Mouse (Mus musculus): Measurements from ENCODE around the gene Nop14. TPM values are rescaled to one million over a fixed set of nuclear protein-coding genes. Genes with fewer than 3 reads are reported as not detected.

The Nop14 gene
- polyA plus RNA-seq, 1 experiment from 2014 or later, result 22.7 TPM

- H3K36me3 ChIP-seq (ENCODE audit: control insufficient read depth, insufficient read depth, low read length), result peaks cover 72% of the 10 kb centered on the region
- H3K4me2 ChIP-seq (ENCODE audit: low read depth, low read length), result peak within 1 kb of the TSS; percentile 70
- no peaks in the 10 kb centered on the region for H3K9me3 ChIP-seq (ENCODE audit: control insufficient read depth, low read length)
- DNase-seq (ENCODE audit: low spot score), result peak; percentile 94
- peak; percentile 93 for ATAC-seq (ENCODE audit: low read depth)
- H3K4me1 ChIP-seq (ENCODE audit: control insufficient read depth, insufficient read depth, low read length), result peaks cover 6% of the 10 kb centered on the region
- peak within 1 kb of the TSS; percentile 86 for H3K27ac ChIP-seq (replicated peaks; ENCODE audit: low read depth, low read length)
- peak within 1 kb of the TSS; percentile 54 for H3K4me3 ChIP-seq (ENCODE audit: low read depth, low read length)
- 0% methylated on average over 46 of the region's 48 CpGs for WGBS
- H3K9ac ChIP-seq (ENCODE audit: low read depth, low read length), result peak within 1 kb of the TSS; percentile 72
- H3K27me3 ChIP-seq (replicated peaks; ENCODE audit: control insufficient read depth, insufficient read depth, low read length), result no peaks in the 10 kb centered on the region
Measured at GRCm38 (mm10) chr5:34636481-34637287, 23.3 kb downstream of the Nop14 start, which contains the start of gene Mfsd10. Gene Mfsd10, minus strand, starts transcription at chr5:34637212.

DNA sequence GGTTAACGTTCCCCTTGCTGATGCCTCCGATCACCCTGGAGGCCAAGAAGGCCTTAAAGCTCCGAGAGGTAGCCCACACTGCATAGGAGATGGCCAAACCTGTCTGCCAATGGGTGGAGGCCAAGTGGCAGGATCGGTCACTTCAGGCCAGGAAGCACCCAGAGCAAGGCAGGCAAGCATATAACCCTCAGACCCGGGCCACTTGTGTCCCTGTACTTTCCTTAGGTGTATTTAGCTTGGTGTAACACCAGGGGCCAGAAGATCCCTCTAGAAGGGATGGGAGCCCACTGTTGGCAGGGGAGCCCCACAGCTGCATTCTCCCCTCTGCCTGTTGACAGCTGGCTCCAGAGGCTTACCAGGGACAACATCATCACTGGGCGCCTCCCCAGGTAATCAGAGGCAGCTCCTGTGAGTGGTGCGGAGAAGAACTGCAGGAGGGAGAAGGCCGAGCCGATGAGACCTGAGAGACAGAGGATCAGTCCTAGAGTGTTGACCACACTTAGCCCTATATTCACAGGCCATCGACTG, 24.2 kb downstream of the Nop14 start:
- WGBS, result 52% methylated on average over 10 of the region's 10 CpGs
- H3K27ac ChIP-seq (replicated peaks; ENCODE audit: low read depth, low read length), result no peak overlapping the region
- H3K4me3 ChIP-seq (ENCODE audit: low read depth, low read length), result peak overlapping the region; percentile 54
- peak overlapping the region; percentile 72 for H3K9ac ChIP-seq (ENCODE audit: low read depth, low read length)
- DNase-seq (ENCODE audit: low spot score) (no peak), ATAC-seq (ENCODE audit: low read depth) (no peak)
- H3K4me1 ChIP-seq (ENCODE audit: control insufficient read depth, insufficient read depth, low read length), result peaks cover 6% of the 10 kb centered on the region
- H3K4me2 ChIP-seq (ENCODE audit: low read depth, low read length), result peak overlapping the region; percentile 70
- H3K9me3 ChIP-seq (ENCODE audit: control insufficient read depth, low read length), result no peaks in the 10 kb centered on the region
- no peaks in the 10 kb centered on the region for H3K27me3 ChIP-seq (replicated peaks; ENCODE audit: control insufficient read depth, insufficient read depth, low read length)
- H3K36me3 ChIP-seq (ENCODE audit: control insufficient read depth, insufficient read depth, low read length), result peaks cover 72% of the 10 kb centered on the region

DNA sequence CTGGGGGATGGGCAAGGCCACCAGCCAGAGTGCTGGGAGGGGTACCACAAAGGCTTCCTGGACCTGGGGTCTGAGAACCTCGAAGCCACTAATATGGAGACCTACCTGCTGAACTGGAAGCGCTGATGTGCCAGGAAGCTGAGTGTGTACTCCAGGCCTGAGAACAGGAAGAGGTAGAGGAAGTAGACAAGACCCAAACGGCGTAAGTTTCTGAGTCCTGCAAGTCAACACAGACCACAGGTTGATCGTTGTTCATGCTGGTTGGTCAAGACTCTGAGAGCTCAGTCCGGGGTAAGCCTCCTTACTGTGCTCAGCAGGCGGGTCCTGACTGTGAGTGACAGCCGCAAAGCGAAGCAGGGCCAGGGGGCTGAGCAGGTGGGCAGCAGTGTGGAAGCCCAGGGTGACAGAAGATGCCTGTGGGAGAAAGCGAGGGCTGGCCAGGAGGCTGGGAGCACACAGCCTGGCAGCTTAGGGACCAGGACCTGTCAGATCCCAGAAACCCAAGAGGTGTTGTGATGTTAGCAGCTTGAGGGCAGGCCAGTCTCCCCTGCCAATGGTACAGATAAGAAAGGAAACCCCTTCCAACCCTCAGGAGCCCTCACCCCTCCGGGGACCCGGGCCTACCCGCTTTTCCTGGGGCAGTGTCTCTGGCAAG, 25.1 kb downstream of the Nop14 start:
- Histone ChIP-seq H3K4me3 (ENCODE audit: low read depth, low read length) (no peak overlapping the region), H3K4me1 (ENCODE audit: control insufficient read depth, insufficient read depth, low read length) (peaks cover 6% of the 10 kb centered on the region), H3K27ac (replicated peaks; ENCODE audit: low read depth, low read length) (no peak overlapping the region), H3K9me3 (ENCODE audit: control insufficient read depth, low read length) (no peaks in the 10 kb centered on the region), H3K4me2 (ENCODE audit: low read depth, low read length) (no peak overlapping the region), H3K9ac (ENCODE audit: low read depth, low read length) (no peak overlapping the region), H3K27me3 (replicated peaks; ENCODE audit: control insufficient read depth, insufficient read depth, low read length) (no peaks in the 10 kb centered on the region), H3K36me3 (ENCODE audit: control insufficient read depth, insufficient read depth, low read length) (peaks cover 71% of the 10 kb centered on the region)
- no peak for DNase-seq (ENCODE audit: low spot score)
- WGBS, result 86% methylated on average over 13 of the region's 13 CpGs
- ATAC-seq (ENCODE audit: low read depth), result no peak

DNA sequence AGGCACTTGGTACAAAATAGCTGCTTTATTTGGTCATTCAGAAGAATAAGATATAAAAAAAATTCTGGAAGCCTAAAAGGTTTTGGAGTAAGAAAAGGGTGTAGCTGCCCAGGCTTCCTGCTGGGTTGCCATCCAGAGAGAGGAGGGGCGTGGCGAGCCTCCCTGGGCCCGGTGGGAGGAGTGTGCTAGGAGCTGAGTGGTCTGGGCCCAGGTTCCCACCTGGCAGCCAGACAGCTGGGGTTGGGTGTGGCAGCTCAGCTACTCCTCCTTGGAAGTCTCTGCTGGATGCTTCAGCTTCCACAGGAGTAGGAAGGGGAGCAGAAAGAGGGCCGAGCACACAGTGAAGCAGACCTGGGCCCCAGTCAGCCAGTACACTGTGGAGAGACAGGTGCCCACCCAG, 26.3 kb downstream of the Nop14 start:
- H3K27me3 ChIP-seq (replicated peaks; ENCODE audit: control insufficient read depth, insufficient read depth, low read length), result no peaks in the 10 kb centered on the region
- DNase-seq (ENCODE audit: low spot score), result peak; percentile 38
- WGBS, result 57% methylated on average over 3 of the region's 4 CpGs
- no peak overlapping the region for H3K4me2 ChIP-seq (ENCODE audit: low read depth, low read length)
- no peaks in the 10 kb centered on the region for H3K9me3 ChIP-seq (ENCODE audit: control insufficient read depth, low read length)
- H3K4me1 ChIP-seq (ENCODE audit: control insufficient read depth, insufficient read depth, low read length), result peaks cover 6% of the 10 kb centered on the region
- peaks cover 71% of the 10 kb centered on the region for H3K36me3 ChIP-seq (ENCODE audit: control insufficient read depth, insufficient read depth, low read length)
- H3K27ac ChIP-seq (replicated peaks; ENCODE audit: low read depth, low read length), result no peak overlapping the region
- ATAC-seq (ENCODE audit: low read depth), result no peak
- H3K4me3 ChIP-seq (ENCODE audit: low read depth, low read length), result no peak overlapping the region
- H3K9ac ChIP-seq (ENCODE audit: low read depth, low read length), result no peak overlapping the region

DNA sequence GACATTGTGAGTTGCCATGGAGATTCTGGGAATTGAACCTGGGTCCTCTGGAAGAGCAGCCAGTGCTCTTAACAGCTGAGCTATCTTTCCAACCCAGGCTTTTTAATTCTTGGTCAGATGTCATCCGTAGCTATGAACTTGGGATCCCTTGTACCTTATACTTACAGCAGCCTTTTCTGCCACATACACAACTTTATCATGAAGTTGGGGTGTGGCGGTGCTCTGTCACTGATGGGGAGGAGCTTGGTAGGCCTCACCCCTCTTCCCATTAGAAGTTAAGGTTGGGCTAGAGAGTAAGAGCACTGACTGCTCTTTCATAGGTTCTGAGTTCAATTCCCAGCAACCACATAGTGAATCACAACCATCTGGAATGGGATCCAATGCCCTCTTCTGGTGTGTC, 27.0 kb downstream of the Nop14 start:
- peaks cover 71% of the 10 kb centered on the region for H3K36me3 ChIP-seq (ENCODE audit: control insufficient read depth, insufficient read depth, low read length)
- peaks cover 6% of the 10 kb centered on the region for H3K4me1 ChIP-seq (ENCODE audit: control insufficient read depth, insufficient read depth, low read length)
- no peak overlapping the region for H3K4me2 ChIP-seq (ENCODE audit: low read depth, low read length)
- DNase-seq (ENCODE audit: low spot score) (no peak), ATAC-seq (ENCODE audit: low read depth) (no peak)
- no peaks in the 10 kb centered on the region for H3K9me3 ChIP-seq (ENCODE audit: control insufficient read depth, low read length)
- no peak overlapping the region for H3K9ac ChIP-seq (ENCODE audit: low read depth, low read length)
- no peak overlapping the region for H3K4me3 ChIP-seq (ENCODE audit: low read depth, low read length)
- H3K27me3 ChIP-seq (replicated peaks; ENCODE audit: control insufficient read depth, insufficient read depth, low read length), result no peaks in the 10 kb centered on the region
- no peak overlapping the region for H3K27ac ChIP-seq (replicated peaks; ENCODE audit: low read depth, low read length)
- 96% methylated on average over 2 of the region's 2 CpGs for WGBS

- Histone ChIP-seq H3K9ac (ENCODE audit: low read depth, low read length) (no peak overlapping the region), H3K27ac (replicated peaks; ENCODE audit: low read depth, low read length) (no peak overlapping the region), H3K4me3 (ENCODE audit: low read depth, low read length) (no peak overlapping the region), H3K4me2 (ENCODE audit: low read depth, low read length) (no peak overlapping the region), H3K4me1 (ENCODE audit: control insufficient read depth, insufficient read depth, low read length) (no peaks in the 10 kb centered on the region), H3K36me3 (ENCODE audit: control insufficient read depth, insufficient read depth, low read length) (peaks cover 90% of the 10 kb centered on the region), H3K9me3 (ENCODE audit: control insufficient read depth, low read length) (no peaks in the 10 kb centered on the region), H3K27me3 (replicated peaks; ENCODE audit: control insufficient read depth, insufficient read depth, low read length) (no peaks in the 10 kb centered on the region)
- 91% methylated on average over 4 of the region's 4 CpGs for WGBS
- no peak for DNase-seq (ENCODE audit: low spot score)
- no peak for ATAC-seq (ENCODE audit: low read depth)
Measured at GRCm38 (mm10) chr5:34609966-34610365, 50.0 kb downstream of the Nop14 start.

DNA sequence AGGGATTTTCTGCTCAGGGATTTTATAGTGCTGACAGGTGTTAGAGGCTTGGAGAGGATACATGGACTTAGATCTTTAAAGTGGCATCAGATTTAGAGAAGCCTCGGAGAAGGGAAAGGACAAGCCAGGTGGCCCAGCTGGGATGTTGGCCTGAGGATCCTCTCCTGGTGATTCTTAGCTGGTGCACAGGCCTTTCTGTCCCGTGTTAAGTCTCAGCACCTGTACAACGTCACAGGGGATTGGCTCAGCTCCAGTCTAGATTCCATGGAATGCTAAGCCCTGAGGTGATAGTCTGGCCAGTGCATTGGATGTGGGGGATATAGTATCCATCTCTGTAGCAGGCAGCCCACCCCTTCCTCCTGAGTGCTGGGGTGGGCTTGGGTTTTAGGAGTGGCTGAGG, 51.7 kb downstream of the Nop14 start:
- Histone ChIP-seq H3K4me2 (ENCODE audit: low read depth, low read length) (no peak overlapping the region), H3K27ac (replicated peaks; ENCODE audit: low read depth, low read length) (no peak overlapping the region), H3K4me1 (ENCODE audit: control insufficient read depth, insufficient read depth, low read length) (no peaks in the 10 kb centered on the region), H3K27me3 (replicated peaks; ENCODE audit: control insufficient read depth, insufficient read depth, low read length) (no peaks in the 10 kb centered on the region), H3K4me3 (ENCODE audit: low read depth, low read length) (no peak overlapping the region), H3K9ac (ENCODE audit: low read depth, low read length) (no peak overlapping the region), H3K9me3 (ENCODE audit: control insufficient read depth, low read length) (no peaks in the 10 kb centered on the region), H3K36me3 (ENCODE audit: control insufficient read depth, insufficient read depth, low read length) (peaks cover 82% of the 10 kb centered on the region)
- WGBS, result 48% methylated on average over 3 of the region's 3 CpGs
- no peak for ATAC-seq (ENCODE audit: low read depth)
- DNase-seq (ENCODE audit: low spot score), result no peak

DNA sequence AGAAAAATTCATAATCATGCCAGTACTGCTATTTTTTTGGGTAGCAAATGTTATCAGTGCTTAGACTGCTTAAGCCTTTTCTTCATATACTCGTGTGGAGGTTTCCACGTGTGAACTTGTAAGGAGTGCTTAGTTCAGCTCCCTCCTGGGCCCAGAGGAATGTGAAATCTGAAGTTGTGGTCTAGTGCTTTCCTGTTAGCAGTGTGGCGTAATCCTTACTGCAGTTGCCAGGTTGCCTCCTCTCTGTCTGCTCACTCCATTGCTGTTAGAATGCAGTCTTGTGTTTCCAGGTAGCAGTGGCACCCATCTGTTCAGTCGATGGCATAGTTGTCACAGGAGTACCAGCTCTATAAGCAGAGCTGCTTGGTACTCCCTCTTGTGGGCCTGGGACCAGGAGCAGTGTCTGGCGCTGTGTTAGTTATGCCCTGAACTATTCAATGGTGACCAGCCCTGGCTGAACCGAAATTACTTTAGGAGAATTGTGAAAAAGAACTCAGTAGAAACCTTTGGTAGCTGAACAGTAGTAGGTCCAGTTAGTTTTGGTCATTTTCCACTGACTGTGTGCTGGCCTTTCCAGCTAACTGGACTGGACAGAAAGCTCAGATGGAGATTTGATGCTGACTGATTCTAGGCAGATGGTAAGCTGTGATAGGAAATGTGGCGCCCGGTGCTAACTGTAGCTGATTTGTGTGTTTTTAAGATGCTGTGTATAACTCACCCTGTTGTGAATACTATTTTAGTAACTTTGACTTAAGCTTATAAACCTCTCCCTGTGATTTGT, 52.7 kb downstream of the Nop14 start:
- no peak overlapping the region for H3K4me2 ChIP-seq (ENCODE audit: low read depth, low read length)
- H3K36me3 ChIP-seq (ENCODE audit: control insufficient read depth, insufficient read depth, low read length), result peaks cover 83% of the 10 kb centered on the region
- no peaks in the 10 kb centered on the region for H3K9me3 ChIP-seq (ENCODE audit: control insufficient read depth, low read length)
- DNase-seq (ENCODE audit: low spot score) (no peak), ATAC-seq (ENCODE audit: low read depth) (no peak)
- WGBS, result 84% methylated on average over 8 of the region's 8 CpGs
- H3K9ac ChIP-seq (ENCODE audit: low read depth, low read length), result no peak overlapping the region
- no peak overlapping the region for H3K27ac ChIP-seq (replicated peaks; ENCODE audit: low read depth, low read length)
- H3K4me3 ChIP-seq (ENCODE audit: low read depth, low read length), result no peak overlapping the region
- H3K27me3 ChIP-seq (replicated peaks; ENCODE audit: control insufficient read depth, insufficient read depth, low read length), result no peaks in the 10 kb centered on the region
- H3K4me1 ChIP-seq (ENCODE audit: control insufficient read depth, insufficient read depth, low read length), result no peaks in the 10 kb centered on the region
